8 mouse cellular contexts compared by ENCODE assay signal in genomic region chrX:51019884-51020283, GRCm38 (mm10). TPM values are rescaled to one million over a fixed set of nuclear protein-coding genes. Genes with fewer than 3 reads are reported as not detected.
A peak's percentile ranks its signal among the peaks of the same experiment; 100 is the strongest.
DNase-seq lines count a peak whose midpoint lies in the region; ATAC-seq lines count a peak whose summit lies in the region.

No protein-coding gene starts in this region.

- ATAC-seq in kidney, embryonic 16.5 days (ENCODE audit: low FRiP score, low TSS enrichment), result no peak; the same call in 1 of the 2 replicates
- ATAC-seq in heart, embryonic 12.5 days (ENCODE audit: insufficient number of reproducible peaks, low FRiP score), result no peak; the same call in 1 of the 2 replicates
- peak; percentile 42; the same call in 1 of the 2 replicates for ATAC-seq in liver, embryonic 11.5 days (replicated peaks; ENCODE audit: low FRiP score)

- WGBS in kidney, embryonic 16.5 days, result 38% methylated on average over 2 of the region's 2 CpGs
- 29% methylated on average over 2 of the region's 2 CpGs for WGBS in heart, embryonic 12.5 days
- WGBS in liver, embryonic 11.5 days, result 29% methylated on average over 2 of the region's 2 CpGs

- H3K9ac ChIP-seq in kidney, embryonic 16.5 days (replicated peaks; ENCODE audit: low read length), result no peak overlapping the region
- H3K9ac ChIP-seq in heart, embryonic 12.5 days, result peak overlapping the region; percentile 84; the same call in 1 of the 2 replicates
- no peak overlapping the region for H3K9ac ChIP-seq in liver, embryonic 11.5 days (ENCODE audit: low read depth, low read length)

- no peak overlapping the region for H3K4me2 ChIP-seq in kidney, embryonic 16.5 days (replicated peaks; ENCODE audit: low read depth, low read length)
- peak overlapping the region; percentile 73 for H3K4me2 ChIP-seq in heart, embryonic 12.5 days
- H3K4me2 ChIP-seq in liver, embryonic 11.5 days, result peak overlapping the region; percentile 57

- H3K27ac ChIP-seq in kidney, embryonic 16.5 days (ENCODE audit: low read length), result no peak overlapping the region
- peak overlapping the region; percentile 99 for H3K27ac ChIP-seq in heart, embryonic 12.5 days (ENCODE audit: poor library complexity, severe bottlenecking)
- no peak overlapping the region for H3K27ac ChIP-seq in liver, embryonic 11.5 days (ENCODE audit: low read depth, low read length)

- peak; percentile 40 for DNase-seq in kidney, adult 11 months
- peak; percentile 41 for DNase-seq in Muller cell, postnatal 12 days (ENCODE audit: inconsistent ontology term)
- peak; percentile 33 to 43 for DNase-seq in cerebellum, postnatal 14 days
- DNase-seq in liver, embryonic 11.5 days (ENCODE audit: low spot score), result no peak
- DNase-seq in retina, embryonic 14.5 days (ENCODE audit: low spot score), result peak; percentile 58
- DNase-seq in frontal cortex, adult 2 months (ENCODE audit: extremely low spot score in 1 of 2, low spot score in 1 of 2), result no peak

- no peaks in the 10 kb centered on the region for H3K36me3 ChIP-seq in kidney, embryonic 16.5 days (ENCODE audit: insufficient read depth, low read length)
- H3K36me3 ChIP-seq in heart, embryonic 12.5 days, result peaks cover 2% of the 10 kb centered on the region; the same call in 1 of the 2 replicates
- H3K36me3 ChIP-seq in liver, embryonic 11.5 days (ENCODE audit: control insufficient read depth, insufficient read depth, low read length), result no peaks in the 10 kb centered on the region

- H3K4me3 ChIP-seq in kidney, embryonic 16.5 days (ENCODE audit: low read length), result no peak overlapping the region
- peak overlapping the region; percentile 72 for H3K4me3 ChIP-seq in heart, embryonic 12.5 days
- no peak overlapping the region for H3K4me3 ChIP-seq in liver, embryonic 11.5 days (ENCODE audit: low read depth, low read length)

- H3K9me3 ChIP-seq in kidney, embryonic 16.5 days (ENCODE audit: low read length), result no peaks in the 10 kb centered on the region
- no peaks in the 10 kb centered on the region for H3K9me3 ChIP-seq in heart, embryonic 12.5 days (replicated peaks)
- H3K9me3 ChIP-seq in liver, embryonic 11.5 days (ENCODE audit: control insufficient read depth, low read length), result no peaks in the 10 kb centered on the region

- H3K27me3 ChIP-seq in kidney, embryonic 16.5 days (ENCODE audit: insufficient read depth, low read length), result no peaks in the 10 kb centered on the region
- no peaks in the 10 kb centered on the region for H3K27me3 ChIP-seq in heart, embryonic 12.5 days (replicated peaks)
- no peaks in the 10 kb centered on the region for H3K27me3 ChIP-seq in liver, embryonic 11.5 days (replicated peaks; ENCODE audit: control insufficient read depth, insufficient read depth, low read length)

- H3K4me1 ChIP-seq in kidney, embryonic 16.5 days (ENCODE audit: insufficient read depth, low read length), result 0 out of 2 replicates have a peak, but pooled peaks cover 6% of the 10 kb centered on the region
- H3K4me1 ChIP-seq in heart, embryonic 12.5 days (replicated peaks), result 0 out of 2 replicates have a peak, but pooled peaks cover 4% of the 10 kb centered on the region
- no peaks in the 10 kb centered on the region for H3K4me1 ChIP-seq in liver, embryonic 11.5 days (replicated peaks; ENCODE audit: control insufficient read depth, insufficient read depth, low read length)

RNA-seq across cellular contexts. Expression of gene Rap2c, which starts 2.1 kb away (rescaled TPM):
- 13.4 and 13.5 TPM in 2 replicates for polyA plus RNA-seq in kidney, embryonic 16.5 days (2015; fragmentation: Nextera tagmentation; extraction: Ambion mirVana)
- polyA plus RNA-seq in heart, embryonic 12.5 days (2016; fragmentation: Nextera tagmentation; extraction: Ambion mirVana), result 29.7 and 30.2 TPM in 2 replicates
- polyA plus RNA-seq in liver, embryonic 11.5 days (2014; fragmentation: Nextera tagmentation; extraction: Ambion mirVana), result 22.4 and 23.6 TPM in 2 replicates
- 21.3 and 23.3 TPM in 2 replicates for polyA plus RNA-seq in frontal cortex, adult 2 months (2012; rRNA removed)

Comparison
In these comparisons a context has a peak if more than half of its experiments do, and no peak if none do; other contexts are left out.
1. DNase-seq: peak in kidney, adult 11 months (single experiment), Muller cell, postnatal 12 days (single experiment), cerebellum, postnatal 14 days (2 of 2) and retina, embryonic 14.5 days (single experiment); none in liver, embryonic 11.5 days (single experiment) and frontal cortex, adult 2 months (0 of 2).